Mouse (Mus musculus) bone marrow, adult 2 months (tissue): Measurements from ENCODE around the gene Ndufc1.

ENCODE experiments used
- CTCF ChIP-seq: fragments of 200-500 bp; IDR thresholded peaks from 2 replicates; pipeline ENCODE4 v1.5.1; 2011; ENCODE audit warnings: low read length, control low read depth; ENCODE audit not compliant: control insufficient read depth, insufficient read depth
- POLR2A ChIP-seq: fragments of 200-500 bp; IDR thresholded peaks from 2 replicates; pipeline ENCODE4 v1.6.1; 2011; ENCODE audit warnings: low read depth, mild to moderate bottlenecking, control low read depth, low read length, borderline replicate concordance; ENCODE audit not compliant: control insufficient read depth

- TF ChIP-seq CTCF (no peak), POLR2A (no peak)
These were observed 7.2 kb upstream of the Ndufc1 start for GRCm38 (mm10) chr3:51416073-51416363.
